Mouse (Mus musculus) small intestine, adult 2 months (tissue): ENCODE results near the gene Mmp14.

Experiments
- CTCF ChIP-seq: fragments of 200-500 bp; IDR thresholded peaks from 2 replicates; pipeline ENCODE4 v1.5.1; 2012; ENCODE audit warnings: low read depth, mild to moderate bottlenecking, control low read depth, inconsistent platforms, low read length, moderate library complexity, mixed read lengths; ENCODE audit not compliant: insufficient replicate concordance, insufficient read length; ENCODE audit errors: extremely low read depth
- POLR2A ChIP-seq: fragments of 200-500 bp; IDR thresholded peaks from 2 replicates; pipeline ENCODE4 v1.6.1; 2012; ENCODE audit warnings: low read depth, mild to moderate bottlenecking, control low read depth, inconsistent platforms, low read length, moderate library complexity

DNA sequence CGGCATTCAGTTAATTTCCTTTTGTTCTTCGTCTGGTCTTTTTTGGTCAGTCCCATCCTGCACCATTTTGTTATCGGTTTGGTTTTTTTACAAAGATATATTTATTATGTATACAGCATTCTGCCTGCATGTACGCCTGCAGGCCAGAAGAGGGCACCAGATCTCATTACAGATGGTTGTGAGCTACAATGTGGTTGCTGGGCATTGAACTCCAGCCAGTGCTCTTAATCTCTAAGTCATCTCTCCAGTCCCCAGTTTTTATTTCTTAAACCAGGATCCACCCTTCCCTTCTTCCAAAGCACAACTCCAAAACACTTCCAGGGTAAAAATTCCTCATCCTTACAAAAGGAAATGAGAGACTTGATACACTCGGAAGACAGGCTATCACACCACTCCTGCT, 8.0 kb upstream of the Mmp14 start:
- TF ChIP-seq CTCF, result peak; percentile 49; the same call in 1 of the 2 replicates
- no peak for TF ChIP-seq POLR2A
